Mouse (Mus musculus) forebrain, postnatal 0 days (tissue): ENCODE results near the gene Etl4. TPM values are rescaled to one million over a fixed set of nuclear protein-coding genes. Genes with fewer than 3 reads are reported as not detected.
A peak's percentile ranks its signal among the peaks of the same experiment; 100 is the strongest.

Experiments used
- ATAC-seq: fragments of 200-750 bp; cut with Nextera tagmentation; 2 replicates; pipeline ENCODE4 v1.8.0; 2017; ENCODE audit warnings: mild to moderate bottlenecking, moderate library complexity
- DNase-seq: peaks from one replicate; pipeline ENCODE4 v3.0.0-alpha.2; 2015
- H3K27ac ChIP-seq: fragments of 300-500 bp; sonication (generic); 2 replicates; pipeline ENCODE4 v1.5.1; 2014; ENCODE audit warnings: low read depth, mild to moderate bottlenecking, antibody characterized with exemption, low read length, moderate library complexity, mixed read lengths
- H3K27me3 ChIP-seq: fragments of 300-500 bp; sonication (generic); 2 replicates; pipeline ENCODE4 v1.6.1; 2014; ENCODE audit warnings: mild to moderate bottlenecking, low read length, mixed read lengths; ENCODE audit not compliant: insufficient read depth
- H3K36me3 ChIP-seq: fragments of 300-500 bp; sonication (generic); 2 replicates; pipeline ENCODE4 v1.6.1; 2014; ENCODE audit warnings: mild to moderate bottlenecking, moderate library complexity; ENCODE audit not compliant: insufficient read depth
- H3K4me1 ChIP-seq: fragments of 300-500 bp; sonication (generic); 2 replicates; pipeline ENCODE4 v1.6.1; 2014; ENCODE audit warnings: antibody characterized with exemption; ENCODE audit not compliant: insufficient read depth
- H3K4me2 ChIP-seq: fragments of 300-500 bp; sonication (generic); 2 replicates; pipeline ENCODE4 v1.6.1; 2014; ENCODE audit warnings: low read depth, mild to moderate bottlenecking, moderate library complexity
- H3K4me3 ChIP-seq: fragments of 300-500 bp; sonication (generic); 2 replicates; pipeline ENCODE4 v1.5.1; 2014; ENCODE audit warnings: low read depth, low read length, mixed read lengths
- H3K9ac ChIP-seq: fragments of 300-500 bp; sonication (generic); 2 replicates; pipeline ENCODE4 v1.6.1; 2014; ENCODE audit warnings: mild to moderate bottlenecking
- H3K9me3 ChIP-seq: fragments of 300-500 bp; sonication (generic); 2 replicates; pipeline ENCODE4 v1.6.1; 2016; ENCODE audit warnings: low read length
- CTCF ChIP-seq: sonication (generic); IDR thresholded peaks from 2 replicates; pipeline ENCODE4 v1.5.1; 2016; ENCODE audit warnings: antibody characterized with exemption, control low read depth, low read depth
- WGBS: fragments of 180-500 bp; shearing (Covaris S2); extraction: QIAGEN DNeasy Blood & Tissue Kit; methylation state at CpG from one replicate; pipeline ENCODE4 v1.1.7; 2014; 5-methylcytosine and 5-hydroxymethylcytosine counted together
- polyA plus RNA-seq: library from polyadenylated mRNA; unstranded; fragments of >200 nt; fragmentation: Nextera tagmentation; extraction: Ambion mirVana; gene quantifications from 2 replicates; pipeline ENCODE4 v1.2.1, GENCODE M21; 2015
- total RNA-seq: library from RNA; depleted of rRNA; stranded (reverse); fragments of >200 nt; gene quantifications from 2 replicates; pipeline ENCODE4 v1.2.3, GENCODE M21; 2014

Gene Etl4
- total and polyA plus RNA-seq, 2 experiments from 2014 or later = 7.2 to 13.6 TPM

DNA sequence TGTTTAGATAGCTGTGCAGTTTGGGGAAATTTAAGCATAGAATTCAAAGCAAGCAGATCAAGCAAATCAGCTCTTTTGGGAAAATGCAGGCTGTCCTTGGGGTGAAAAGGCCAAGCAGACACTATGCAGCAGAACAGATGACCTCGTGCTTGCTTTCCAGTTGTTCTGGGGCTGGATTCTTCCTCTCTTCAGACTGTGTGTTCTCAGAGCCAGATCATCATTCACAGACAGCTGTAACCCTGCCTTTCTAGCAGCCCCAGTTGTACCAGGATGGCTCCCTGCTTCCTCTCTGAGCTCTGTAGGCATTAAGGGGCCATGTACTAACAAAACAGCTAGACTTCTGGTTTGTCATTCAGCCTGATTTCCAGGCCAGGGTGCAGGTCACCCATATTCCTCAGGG lies 494.8 kb downstream of the Etl4 start:
- TF ChIP-seq CTCF = no peak
- H3K27me3 ChIP-seq = no peaks in the 10 kb centered on the region
- no peak overlapping the region for H3K4me3 ChIP-seq
- H3K4me2 ChIP-seq = no peak overlapping the region
- no peaks in the 10 kb centered on the region for H3K9me3 ChIP-seq
- H3K36me3 ChIP-seq = no peaks in the 10 kb centered on the region
- H3K4me1 ChIP-seq = no peaks in the 10 kb centered on the region
- DNase-seq (no peak), ATAC-seq (no peak)
- no peak overlapping the region for H3K27ac ChIP-seq
- WGBS = 58% methylated on average over 1 of the region's 1 CpGs
- no peak overlapping the region for H3K9ac ChIP-seq

DNA sequence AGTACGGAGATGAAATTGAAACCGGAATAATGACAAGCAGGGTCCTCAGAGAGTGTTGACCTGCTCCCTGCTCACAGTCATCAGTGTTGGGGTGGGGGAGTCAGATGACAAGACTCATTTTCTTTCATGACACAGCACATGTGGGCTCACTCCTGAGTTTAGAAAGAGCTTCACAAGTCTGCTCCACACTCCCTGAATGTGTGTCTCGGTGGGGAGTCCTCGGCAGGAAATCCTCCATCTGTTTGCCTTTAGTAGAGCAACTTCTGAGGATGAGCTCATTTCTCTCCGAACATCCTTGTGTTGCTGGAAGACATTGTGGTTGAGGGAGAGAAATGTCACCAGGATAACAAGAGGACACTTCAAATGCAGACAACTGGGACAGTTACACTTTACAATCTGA lies 497.5 kb downstream of the Etl4 start:
- no peaks in the 10 kb centered on the region for H3K36me3 ChIP-seq
- H3K27me3 ChIP-seq = no peaks in the 10 kb centered on the region
- WGBS = 61% methylated on average over 5 of the region's 5 CpGs
- H3K4me3 ChIP-seq = no peak overlapping the region
- H3K9ac ChIP-seq = no peak overlapping the region
- no peaks in the 10 kb centered on the region for H3K4me1 ChIP-seq
- H3K9me3 ChIP-seq = no peaks in the 10 kb centered on the region
- no peak overlapping the region for H3K27ac ChIP-seq
- no peak for TF ChIP-seq CTCF
- H3K4me2 ChIP-seq = no peak overlapping the region
- peak; percentile 50; the same call in 1 of the 2 replicates for ATAC-seq
- peak; percentile 20 for DNase-seq

DNA sequence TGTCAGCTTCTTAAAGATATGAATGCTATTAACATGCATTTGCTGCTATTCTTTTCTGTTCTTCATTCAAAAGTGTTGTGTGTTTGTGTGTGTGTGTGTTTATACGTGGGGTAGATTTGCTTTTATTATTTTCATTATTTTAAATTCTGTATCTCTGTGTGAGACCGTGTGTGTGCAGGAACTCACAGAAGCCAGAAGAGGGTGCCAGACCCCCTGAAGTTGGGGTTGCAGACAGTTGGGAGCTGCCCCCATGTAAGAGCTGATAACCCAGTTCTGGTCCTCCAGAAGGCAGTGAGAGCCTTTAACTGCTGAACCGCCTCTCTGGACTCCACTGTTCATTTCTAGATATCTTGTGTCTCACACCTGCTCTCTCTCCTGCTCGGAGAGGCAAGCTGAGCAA lies 505.3 kb downstream of the Etl4 start:
- H3K27me3 ChIP-seq = no peaks in the 10 kb centered on the region
- ATAC-seq (no peak), DNase-seq (no peak)
- TF ChIP-seq CTCF = no peak
- H3K9me3 ChIP-seq = no peaks in the 10 kb centered on the region
- no peak overlapping the region for H3K9ac ChIP-seq
- H3K4me1 ChIP-seq = no peaks in the 10 kb centered on the region
- WGBS = 85% methylated on average over 4 of the region's 4 CpGs
- H3K4me3 ChIP-seq = no peak overlapping the region
- H3K36me3 ChIP-seq = no peaks in the 10 kb centered on the region
- no peak overlapping the region for H3K27ac ChIP-seq
- no peak overlapping the region for H3K4me2 ChIP-seq

DNA sequence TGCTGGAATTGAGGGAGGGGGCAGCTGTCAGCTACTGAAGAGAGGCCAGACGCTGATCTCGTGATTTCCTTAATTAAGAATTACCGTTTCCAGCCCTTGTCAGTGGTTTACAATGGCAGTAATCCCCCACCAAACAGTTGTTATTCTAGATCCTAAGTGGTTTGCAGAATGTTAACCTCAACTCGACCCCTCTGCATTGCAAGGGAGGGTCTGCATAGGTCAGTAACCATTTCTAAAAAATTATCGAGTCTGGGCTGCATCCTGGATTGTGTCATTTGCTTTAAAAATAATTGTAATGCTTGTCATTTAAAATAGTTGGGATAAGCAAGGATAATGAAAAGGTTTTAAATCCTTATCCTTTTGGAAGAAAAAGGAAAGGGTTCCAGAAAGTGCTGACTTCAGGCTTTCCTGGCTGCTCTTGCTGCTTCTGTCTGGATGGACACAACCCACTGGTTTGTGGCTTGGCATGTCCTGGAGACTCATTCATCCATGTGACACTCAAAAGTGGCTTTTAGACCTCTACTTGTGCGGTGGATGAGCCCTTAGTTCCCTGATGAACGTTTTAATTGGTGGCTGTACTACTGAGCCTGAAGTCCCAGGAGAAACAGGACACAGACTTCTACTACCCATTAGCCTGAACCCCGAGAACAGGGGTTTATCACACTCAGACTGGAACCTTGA lies 507.5 kb downstream of the Etl4 start:
- Histone ChIP-seq H3K27ac (no peak overlapping the region), H3K4me2 (no peak overlapping the region), H3K36me3 (no peaks in the 10 kb centered on the region), H3K27me3 (no peaks in the 10 kb centered on the region), H3K4me1 (no peaks in the 10 kb centered on the region), H3K9ac (no peak overlapping the region), H3K4me3 (no peak overlapping the region), H3K9me3 (no peaks in the 10 kb centered on the region)
- ATAC-seq (no peak), DNase-seq (no peak)
- WGBS = 17% methylated on average over 8 of the region's 8 CpGs
- no peak for TF ChIP-seq CTCF

DNA sequence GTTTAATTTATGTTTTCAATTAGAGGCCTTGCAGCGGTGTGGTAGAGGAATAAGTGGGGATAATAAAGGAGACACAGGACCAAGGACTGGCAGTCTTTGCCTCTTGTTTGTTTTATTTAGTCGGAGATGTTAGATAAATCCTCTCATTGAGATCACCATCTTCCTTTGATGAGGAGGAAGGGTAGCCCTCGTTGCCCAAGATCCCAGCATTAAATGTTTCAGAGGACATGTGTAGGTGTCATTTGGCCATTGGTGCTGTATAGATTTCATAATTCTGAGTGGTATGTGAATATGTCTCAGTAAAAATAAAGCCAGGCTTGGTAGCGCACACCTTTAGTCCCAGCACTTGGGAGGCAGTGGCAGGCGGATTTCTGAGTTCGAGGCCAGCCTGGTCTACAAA lies 508.4 kb downstream of the Etl4 start:
- DNase-seq (no peak), ATAC-seq (no peak)
- H3K4me3 ChIP-seq = no peak overlapping the region
- H3K27me3 ChIP-seq = no peaks in the 10 kb centered on the region
- TF ChIP-seq CTCF = no peak
- no peaks in the 10 kb centered on the region for H3K9me3 ChIP-seq
- H3K36me3 ChIP-seq = no peaks in the 10 kb centered on the region
- H3K4me1 ChIP-seq = 0 out of 2 replicates have a peak, but pooled peaks cover 3% of the 10 kb centered on the region
- WGBS = 82% methylated on average over 6 of the region's 6 CpGs
- H3K27ac ChIP-seq = no peak overlapping the region
- no peak overlapping the region for H3K4me2 ChIP-seq
- H3K9ac ChIP-seq = no peak overlapping the region

DNA sequence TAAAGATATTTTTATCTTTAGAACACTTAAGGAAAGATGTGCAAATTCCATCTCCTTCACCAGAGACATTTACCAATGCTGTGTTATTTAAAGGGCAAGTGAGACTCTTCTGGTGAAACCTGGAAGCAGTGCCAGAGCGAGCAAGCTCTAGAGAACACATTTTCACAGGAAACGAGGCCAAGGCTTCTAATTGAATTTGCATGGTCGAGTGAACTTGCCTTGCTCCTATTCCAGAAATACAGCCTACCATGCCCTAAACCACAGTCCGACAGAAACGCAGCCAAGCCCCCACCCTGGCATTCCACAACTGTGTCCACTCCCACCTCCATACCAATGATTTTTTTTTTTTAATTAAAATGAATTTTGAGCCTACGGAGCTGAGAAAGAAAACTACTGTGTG lies 510.4 kb downstream of the Etl4 start:
- DNase-seq (peak; percentile 50), ATAC-seq (no peak)
- Histone ChIP-seq H3K27ac (no peak overlapping the region), H3K36me3 (no peaks in the 10 kb centered on the region), H3K9ac (no peak overlapping the region), H3K9me3 (no peaks in the 10 kb centered on the region), H3K4me2 (no peak overlapping the region), H3K4me3 (no peak overlapping the region), H3K27me3 (no peaks in the 10 kb centered on the region), H3K4me1 (0 out of 2 replicates have a peak, but pooled peaks cover 3% of the 10 kb centered on the region)
- WGBS = 26% methylated on average over 6 of the region's 6 CpGs
- TF ChIP-seq CTCF = no peak

DNA sequence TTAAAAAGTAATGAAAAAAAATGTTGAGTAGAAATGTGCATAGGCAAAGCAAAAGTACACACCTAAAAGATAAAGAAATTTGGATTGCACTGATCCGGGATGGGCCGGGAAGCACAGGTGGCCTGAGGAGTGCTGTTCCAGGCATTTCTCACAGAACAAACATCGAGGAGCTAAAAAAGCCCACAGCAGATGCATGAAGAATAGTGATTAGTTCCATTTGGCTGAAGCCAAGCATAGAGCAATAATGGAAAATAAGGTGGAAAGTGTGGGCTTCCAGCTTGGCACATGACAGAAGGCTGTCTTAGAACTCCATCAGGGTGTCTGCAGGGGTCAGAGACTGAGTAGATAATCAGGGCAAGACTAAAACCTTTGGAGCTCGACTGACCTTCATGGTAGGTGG lies 512.7 kb downstream of the Etl4 start:
- H3K4me1 ChIP-seq = 0 out of 2 replicates have a peak, but pooled peaks cover 3% of the 10 kb centered on the region
- H3K9ac ChIP-seq = no peak overlapping the region
- H3K36me3 ChIP-seq = no peaks in the 10 kb centered on the region
- no peak overlapping the region for H3K4me2 ChIP-seq
- DNase-seq (no peak), ATAC-seq (no peak)
- TF ChIP-seq CTCF = no peak
- WGBS = 29% methylated on average over 4 of the region's 4 CpGs
- no peaks in the 10 kb centered on the region for H3K27me3 ChIP-seq
- no peak overlapping the region for H3K4me3 ChIP-seq
- H3K9me3 ChIP-seq = no peaks in the 10 kb centered on the region
- no peak overlapping the region for H3K27ac ChIP-seq
